Mouse (Mus musculus): Measurements from ENCODE around the gene Gse1. TPM values are rescaled to one million over a fixed set of nuclear protein-coding genes. Genes with fewer than 3 reads are reported as not detected.

The Gse1 gene
- polyA plus RNA-seq, 1 experiment: 24.0 TPM

GRCm38 (mm10) chr8:120515214-120515613, 287.0 kb downstream of the Gse1 start:
- DNase-seq (ENCODE audit: low read depth): no peak

GRCm38 (mm10) chr8:120515650-120516049, 287.4 kb downstream of the Gse1 start:
- no peak for DNase-seq (ENCODE audit: low read depth)

GRCm38 (mm10) chr8:120516182-120516755, 288.0 kb downstream of the Gse1 start:
- no peak for DNase-seq (ENCODE audit: low read depth)

- DNase-seq (ENCODE audit: low read depth): no peak
These were observed 289.6 kb downstream of the Gse1 start for GRCm38 (mm10) chr8:120517666-120518410.

- no peak for DNase-seq (ENCODE audit: low read depth)
These were observed 290.7 kb downstream of the Gse1 start for GRCm38 (mm10) chr8:120518736-120519534.

- DNase-seq (ENCODE audit: low read depth): no peak
These were observed 292.0 kb downstream of the Gse1 start for GRCm38 (mm10) chr8:120520287-120520686.

- DNase-seq (ENCODE audit: low read depth): no peak
These were observed 292.7 kb downstream of the Gse1 start for GRCm38 (mm10) chr8:120520707-120521590.

- DNase-seq (ENCODE audit: low read depth): no peak
These were observed 293.3 kb downstream of the Gse1 start for GRCm38 (mm10) chr8:120521591-120521965.

GRCm38 (mm10) chr8:120523641-120524040, 295.4 kb downstream of the Gse1 start:
- no peak for DNase-seq (ENCODE audit: low read depth)

GRCm38 (mm10) chr8:120525135-120525534, 296.9 kb downstream of the Gse1 start:
- no peak for DNase-seq (ENCODE audit: low read depth)

GRCm38 (mm10) chr8:120525832-120526231, 297.6 kb downstream of the Gse1 start:
- DNase-seq (ENCODE audit: low read depth): no peak

- DNase-seq (ENCODE audit: low read depth): no peak
These were observed 298.3 kb downstream of the Gse1 start for GRCm38 (mm10) chr8:120526577-120526976.

GRCm38 (mm10) chr8:120528332-120528731, 300.1 kb downstream of the Gse1 start:
- no peak for DNase-seq (ENCODE audit: low read depth)

GRCm38 (mm10) chr8:120529226-120529625, 301.0 kb downstream of the Gse1 start:
- no peak for DNase-seq (ENCODE audit: low read depth)

- DNase-seq (ENCODE audit: low read depth): no peak
These were observed 302.8 kb downstream of the Gse1 start for GRCm38 (mm10) chr8:120530954-120531656.

- DNase-seq (ENCODE audit: low read depth): no peak
These were observed 303.7 kb downstream of the Gse1 start for GRCm38 (mm10) chr8:120531775-120532516.

GRCm38 (mm10) chr8:120532517-120533215, 304.4 kb downstream of the Gse1 start:
- no peak for DNase-seq (ENCODE audit: low read depth)

GRCm38 (mm10) chr8:120533380-120533779, 305.1 kb downstream of the Gse1 start:
- no peak for DNase-seq (ENCODE audit: low read depth)

- DNase-seq (ENCODE audit: low read depth): no peak
These were observed 305.8 kb downstream of the Gse1 start for GRCm38 (mm10) chr8:120534080-120534479.
